Mouse (Mus musculus) midbrain, embryonic 13.5 days (tissue): ENCODE data around the gene Zdhhc3. TPM values are rescaled to one million over a fixed set of nuclear protein-coding genes. Genes with fewer than 3 reads are reported as not detected.

Experiments
- ATAC-seq: fragments of 200-750 bp; cut with Nextera tagmentation; 2 replicates; pipeline ENCODE4 v1.8.0; 2017; ENCODE audit warnings: mild to moderate bottlenecking, moderate TSS enrichment, moderate library complexity
- H3K27ac ChIP-seq: fragments of 300-500 bp; sonication (generic); 2 replicates; pipeline ENCODE4 v1.5.1; 2015; ENCODE audit warnings: inconsistent platforms, mild to moderate bottlenecking, moderate library complexity
- H3K27me3 ChIP-seq: fragments of 300-500 bp; sonication (generic); 2 replicates; pipeline ENCODE4 v1.6.1; 2015; ENCODE audit warnings: mild to moderate bottlenecking, inconsistent platforms
- H3K36me3 ChIP-seq: fragments of 300-500 bp; sonication (generic); 2 replicates; pipeline ENCODE4 v1.6.1; 2015; ENCODE audit warnings: mild to moderate bottlenecking, inconsistent platforms
- H3K4me1 ChIP-seq: fragments of 300-500 bp; sonication (generic); replicated peaks from 2 replicates; pipeline ENCODE4 v1.6.1; 2015; ENCODE audit warnings: inconsistent platforms
- H3K4me2 ChIP-seq: fragments of 300-500 bp; sonication (generic); replicated peaks from 2 replicates; pipeline ENCODE4 v1.6.1; 2015; ENCODE audit warnings: moderate library complexity, mild to moderate bottlenecking, inconsistent platforms
- H3K4me3 ChIP-seq: fragments of 300-500 bp; sonication (generic); replicated peaks from 2 replicates; pipeline ENCODE4 v1.5.1; 2015; ENCODE audit warnings: mild to moderate bottlenecking, inconsistent platforms
- H3K9ac ChIP-seq: fragments of 300-500 bp; sonication (generic); replicated peaks from 2 replicates; pipeline ENCODE4 v1.6.1; 2015; ENCODE audit warnings: mild to moderate bottlenecking, inconsistent platforms
- H3K9me3 ChIP-seq: fragments of 300-500 bp; sonication (generic); 2 replicates; pipeline ENCODE4 v1.6.1; 2016; ENCODE audit warnings: mild to moderate bottlenecking, inconsistent platforms
- WGBS: fragments of 180-500 bp; shearing (Covaris S2); methylation state at CpG from one replicate; pipeline ENCODE4 v1.1.7; 2015; 5-methylcytosine and 5-hydroxymethylcytosine counted together
- polyA plus RNA-seq: library from polyadenylated mRNA; unstranded; fragments of >200 nt; fragmentation: Nextera tagmentation; extraction: Ambion mirVana; gene quantifications from 2 replicates; pipeline ENCODE4 v1.2.1, GENCODE M21; 2015

Gene Zdhhc3
- polyA plus RNA-seq, result 75.7 and 79.0 TPM in 2 replicates

- H3K9ac ChIP-seq, result peak within 1 kb of the TSS; percentile 88
- H3K9me3 ChIP-seq, result no peaks in the 10 kb centered on the region
- no peaks in the 10 kb centered on the region for H3K27me3 ChIP-seq
- peak within 1 kb of the TSS; percentile 96 for H3K27ac ChIP-seq
- WGBS, result under 1% methylated on average over 79 of the region's 79 CpGs
- H3K4me2 ChIP-seq, result peak within 1 kb of the TSS; percentile 95
- peaks cover 23% of the 10 kb centered on the region for H3K4me1 ChIP-seq
- ATAC-seq, result peak; percentile 97
- H3K36me3 ChIP-seq, result peaks cover 16% of the 10 kb centered on the region
- H3K4me3 ChIP-seq, result peak within 1 kb of the TSS; percentile 87
Measured at GRCm38 (mm10) chr9:123112805-123113521, at the start of gene Zdhhc3, which contains the start of gene Exosc7. Gene Zdhhc3, minus strand, starts transcription at chr9:123113205. Gene Exosc7, plus strand, starts transcription at chr9:123113215.

GRCm38 (mm10) chr9:123161792-123162191 lies 48.8 kb upstream of the Zdhhc3 start:
- ATAC-seq, result no peak

GRCm38 (mm10) chr9:123159330-123159729 lies 46.3 kb upstream of the Zdhhc3 start:
- Histone ChIP-seq H3K27ac (no peak overlapping the region), H3K4me1 (no peaks in the 10 kb centered on the region), H3K9ac (no peak overlapping the region), H3K9me3 (no peaks in the 10 kb centered on the region), H3K4me3 (no peak overlapping the region), H3K36me3 (no peaks in the 10 kb centered on the region), H3K27me3 (0 out of 2 replicates have a peak, but pooled peaks cover 6% of the 10 kb centered on the region), H3K4me2 (no peak overlapping the region)
- 64% methylated on average over 7 of the region's 7 CpGs for WGBS
- ATAC-seq, result no peak

More at GRCm38 (mm10) chr9:123161792-123162191, 48.8 kb upstream of the Zdhhc3 start:
- Histone ChIP-seq H3K4me3 (no peak overlapping the region), H3K4me1 (no peaks in the 10 kb centered on the region), H3K27me3 (no peaks in the 10 kb centered on the region), H3K9ac (no peak overlapping the region), H3K27ac (no peak overlapping the region), H3K4me2 (no peak overlapping the region), H3K9me3 (no peaks in the 10 kb centered on the region), H3K36me3 (no peaks in the 10 kb centered on the region)
- 77% methylated on average over 2 of the region's 2 CpGs for WGBS

- Histone ChIP-seq H3K36me3 (no peaks in the 10 kb centered on the region), H3K4me3 (no peak overlapping the region), H3K9me3 (no peaks in the 10 kb centered on the region), H3K9ac (no peak overlapping the region), H3K27ac (no peak overlapping the region), H3K27me3 (0 out of 2 replicates have a peak, but pooled peaks cover 6% of the 10 kb centered on the region), H3K4me2 (no peak overlapping the region), H3K4me1 (no peaks in the 10 kb centered on the region)
- ATAC-seq, result no peak
- WGBS, result 61% methylated on average over 8 of the region's 8 CpGs
Measured at GRCm38 (mm10) chr9:123158125-123158836, 45.3 kb upstream of the Zdhhc3 start.

- Histone ChIP-seq H3K4me1 (no peaks in the 10 kb centered on the region), H3K36me3 (no peaks in the 10 kb centered on the region)
- ATAC-seq, result no peak
Measured at GRCm38 (mm10) chr9:123157699-123158098, 44.7 kb upstream of the Zdhhc3 start.

GRCm38 (mm10) chr9:123156910-123157361 lies 43.9 kb upstream of the Zdhhc3 start:
- peak; percentile 70 for ATAC-seq
- no peak overlapping the region for H3K27ac ChIP-seq
- no peaks in the 10 kb centered on the region for H3K9me3 ChIP-seq
- 21% methylated on average over 29 of the region's 30 CpGs for WGBS
- 0 out of 2 replicates have a peak, but pooled peaks cover 6% of the 10 kb centered on the region for H3K27me3 ChIP-seq
- no peak overlapping the region for H3K9ac ChIP-seq
- no peaks in the 10 kb centered on the region for H3K36me3 ChIP-seq
- peak overlapping the region; percentile 16; the same call in 1 of the 2 replicates for H3K4me3 ChIP-seq
- no peaks in the 10 kb centered on the region for H3K4me1 ChIP-seq
- H3K4me2 ChIP-seq, result peak overlapping the region; percentile 33; the same call in 1 of the 2 replicates

More at GRCm38 (mm10) chr9:123157699-123158098, 44.7 kb upstream of the Zdhhc3 start:
- H3K4me2 ChIP-seq, result no peak overlapping the region
- no peak overlapping the region for H3K4me3 ChIP-seq
- H3K27me3 ChIP-seq, result 0 out of 2 replicates have a peak, but pooled peaks cover 6% of the 10 kb centered on the region
- no peak overlapping the region for H3K27ac ChIP-seq
- H3K9ac ChIP-seq, result no peak overlapping the region
- H3K9me3 ChIP-seq, result no peaks in the 10 kb centered on the region

GRCm38 (mm10) chr9:123153121-123153520 lies 40.1 kb upstream of the Zdhhc3 start:
- ATAC-seq, result no peak
- WGBS, result 92% methylated on average over 2 of the region's 2 CpGs
- H3K4me2 ChIP-seq, result no peak overlapping the region
- no peak overlapping the region for H3K27ac ChIP-seq
- no peaks in the 10 kb centered on the region for H3K4me1 ChIP-seq
- 0 out of 2 replicates have a peak, but pooled peaks cover 6% of the 10 kb centered on the region for H3K27me3 ChIP-seq
- no peaks in the 10 kb centered on the region for H3K9me3 ChIP-seq
- H3K4me3 ChIP-seq, result no peak overlapping the region
- no peak overlapping the region for H3K9ac ChIP-seq
- H3K36me3 ChIP-seq, result no peaks in the 10 kb centered on the region

- Histone ChIP-seq H3K36me3 (no peaks in the 10 kb centered on the region), H3K9ac (no peak overlapping the region), H3K4me2 (no peak overlapping the region), H3K9me3 (no peaks in the 10 kb centered on the region), H3K4me3 (no peak overlapping the region), H3K27ac (no peak overlapping the region), H3K27me3 (0 out of 2 replicates have a peak, but pooled peaks cover 6% of the 10 kb centered on the region), H3K4me1 (no peaks in the 10 kb centered on the region)
- no peak for ATAC-seq
- WGBS, result 79% methylated on average over 3 of the region's 3 CpGs
Measured at GRCm38 (mm10) chr9:123152026-123152425, 39.0 kb upstream of the Zdhhc3 start.

- Histone ChIP-seq H3K27ac (no peak overlapping the region), H3K36me3 (no peaks in the 10 kb centered on the region), H3K9me3 (no peaks in the 10 kb centered on the region), H3K4me3 (no peak overlapping the region), H3K4me2 (no peak overlapping the region), H3K4me1 (no peaks in the 10 kb centered on the region), H3K9ac (no peak overlapping the region), H3K27me3 (0 out of 2 replicates have a peak, but pooled peaks cover 5% of the 10 kb centered on the region)
- ATAC-seq, result no peak
- 67% methylated on average over 1 of the region's 1 CpGs for WGBS
Measured at GRCm38 (mm10) chr9:123151561-123151960, 38.6 kb upstream of the Zdhhc3 start.

GRCm38 (mm10) chr9:123150241-123151020 lies 37.4 kb upstream of the Zdhhc3 start, which contains the start of gene Clec3b:
Gene Clec3b, plus strand, starts transcription at chr9:123150946.
- H3K36me3 ChIP-seq, result peaks cover 6% of the 10 kb centered on the region; the same call in 1 of the 2 replicates
- H3K27me3 ChIP-seq, result no peaks in the 10 kb centered on the region
- no peak within 1 kb of the TSS for H3K4me2 ChIP-seq
- H3K27ac ChIP-seq, result no peak within 1 kb of the TSS
- H3K9ac ChIP-seq, result no peak within 1 kb of the TSS; the same call in 1 of the 2 replicates
- ATAC-seq, result no peak
- 83% methylated on average over 5 of the region's 5 CpGs for WGBS
- H3K9me3 ChIP-seq, result no peaks in the 10 kb centered on the region; the same call in 1 of the 2 replicates
- no peak within 1 kb of the TSS for H3K4me3 ChIP-seq
- no peaks in the 10 kb centered on the region for H3K4me1 ChIP-seq

GRCm38 (mm10) chr9:123148430-123148829 lies 35.4 kb upstream of the Zdhhc3 start:
- H3K27ac ChIP-seq, result no peak overlapping the region
- no peak overlapping the region for H3K9ac ChIP-seq
- H3K27me3 ChIP-seq, result no peaks in the 10 kb centered on the region
- H3K4me1 ChIP-seq, result no peaks in the 10 kb centered on the region
- H3K4me2 ChIP-seq, result no peak overlapping the region
- peaks cover 5% of the 10 kb centered on the region for H3K9me3 ChIP-seq
- ATAC-seq, result no peak
- peaks cover 18% of the 10 kb centered on the region for H3K36me3 ChIP-seq
- H3K4me3 ChIP-seq, result no peak overlapping the region
- 86% methylated on average over 5 of the region's 5 CpGs for WGBS
